Mouse (Mus musculus): Measurements from ENCODE around the gene Slc9a4. TPM values are rescaled to one million over a fixed set of nuclear protein-coding genes. Genes with fewer than 3 reads are reported as not detected.
"Not testable (repeated sequence)": the region's sequence is repeated elsewhere in the genome, so short reads cannot be mapped to it uniquely, and the experiment has no call there.

Slc9a4 gene
- polyA plus RNA-seq, 1 experiment: 0.07 TPM

- H3K4me3 ChIP-seq (ENCODE audit: insufficient read depth, poor library complexity, severe bottlenecking): no peak overlapping the region
- no peak for TF ChIP-seq MAX (IDR thresholded peaks at IDR 0.05)
- no peak for TF ChIP-seq USF1 (IDR thresholded peaks at IDR 0.05; ENCODE audit: low read depth)
- TF ChIP-seq FOSL1 (IDR thresholded peaks at IDR 0.05; ENCODE audit: insufficient read depth, low read length, poor library complexity, severe bottlenecking): no peak
- TF ChIP-seq CEBPB (IDR thresholded peaks at IDR 0.05; ENCODE audit: low read depth): no peak
- no peak for TF ChIP-seq MYOD1 (IDR thresholded peaks at IDR 0.05; ENCODE audit: control insufficient read depth, insufficient read length, low read depth)
- no peak for TF ChIP-seq MYOG (IDR thresholded peaks at IDR 0.05; ENCODE audit: control insufficient read depth, extremely low read depth, insufficient read length)
- TF ChIP-seq CTCF (IDR thresholded peaks at IDR 0.05; ENCODE audit: control insufficient read depth, insufficient read depth, insufficient read length): no peak
These were observed 85.8 kb downstream of the Slc9a4 start for GRCm38 (mm10) chr1:40665401-40666370.

DNA sequence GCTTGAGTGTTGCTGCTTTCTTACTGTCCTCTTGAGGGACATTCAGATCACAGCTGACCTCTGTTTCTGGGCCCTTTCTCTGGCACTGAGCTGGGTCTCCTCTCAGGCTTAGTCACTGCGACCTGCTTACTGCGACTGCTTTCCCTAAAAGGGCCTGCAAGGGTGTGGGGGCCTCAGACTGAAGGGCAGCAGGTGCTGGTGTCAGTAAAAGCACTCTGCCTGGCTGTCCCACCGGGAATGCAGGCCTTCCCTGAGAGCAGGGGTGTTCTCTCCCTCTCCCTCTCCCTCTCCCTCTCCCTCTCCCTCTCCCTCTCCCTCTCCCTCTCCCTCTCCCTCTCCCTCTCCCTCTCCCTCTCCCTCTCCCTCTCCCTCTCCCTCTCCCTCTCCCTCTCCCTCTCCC is 87.6 kb downstream of the Slc9a4 start:
- H3ac ChIP-seq (ENCODE audit: control insufficient read depth, insufficient read length, low read depth); H3K27me3 ChIP-seq (ENCODE audit: control insufficient read depth, insufficient read depth, insufficient read length); H3K4me3 ChIP-seq (ENCODE audit: insufficient read depth, poor library complexity, severe bottlenecking); H3K79me3 ChIP-seq (ENCODE audit: low read depth); H3K36me3 ChIP-seq (ENCODE audit: control insufficient read depth, insufficient read depth); H3K79me2 ChIP-seq (ENCODE audit: control insufficient read depth, insufficient read depth): not testable (repeated sequence)

More at GRCm38 (mm10) chr1:40665401-40666370, 85.8 kb downstream of the Slc9a4 start:
- no peak overlapping the region for H3ac ChIP-seq (ENCODE audit: control insufficient read depth, insufficient read length, low read depth)
- H3K79me2 ChIP-seq (ENCODE audit: control insufficient read depth, insufficient read depth): no peaks in the 10 kb centered on the region
- H3K36me3 ChIP-seq (ENCODE audit: control insufficient read depth, insufficient read depth): no peaks in the 10 kb centered on the region
- H3K27me3 ChIP-seq (ENCODE audit: control insufficient read depth, insufficient read depth, insufficient read length): no peaks in the 10 kb centered on the region
- no peaks in the 10 kb centered on the region for H3K79me3 ChIP-seq (ENCODE audit: low read depth)

GRCm38 (mm10) chr1:40670025-40670424 is 90.1 kb downstream of the Slc9a4 start:
- Histone ChIP-seq H3K4me3 (ENCODE audit: insufficient read depth, poor library complexity, severe bottlenecking) (no peak overlapping the region), H3K79me3 (ENCODE audit: low read depth) (no peaks in the 10 kb centered on the region), H3K27me3 (ENCODE audit: control insufficient read depth, insufficient read depth, insufficient read length) (no peaks in the 10 kb centered on the region), H3K79me2 (ENCODE audit: control insufficient read depth, insufficient read depth) (no peaks in the 10 kb centered on the region), H3ac (ENCODE audit: control insufficient read depth, insufficient read length, low read depth) (no peak overlapping the region), H3K36me3 (ENCODE audit: control insufficient read depth, insufficient read depth) (no peaks in the 10 kb centered on the region)
- no peak for TF ChIP-seq CTCF (IDR thresholded peaks at IDR 0.05; ENCODE audit: control insufficient read depth, insufficient read depth, insufficient read length)
- no peak for TF ChIP-seq MYOD1 (IDR thresholded peaks at IDR 0.05; ENCODE audit: control insufficient read depth, insufficient read length, low read depth)
- TF ChIP-seq FOSL1 (IDR thresholded peaks at IDR 0.05; ENCODE audit: insufficient read depth, low read length, poor library complexity, severe bottlenecking): no peak
- no peak for TF ChIP-seq MYOG (IDR thresholded peaks at IDR 0.05; ENCODE audit: control insufficient read depth, extremely low read depth, insufficient read length)
- TF ChIP-seq MAX (IDR thresholded peaks at IDR 0.05): no peak
- no peak for TF ChIP-seq CEBPB (IDR thresholded peaks at IDR 0.05; ENCODE audit: low read depth)
- TF ChIP-seq USF1 (IDR thresholded peaks at IDR 0.05; ENCODE audit: low read depth): no peak

GRCm38 (mm10) chr1:40671490-40671889 is 91.6 kb downstream of the Slc9a4 start:
- TF ChIP-seq MYOD1 (IDR thresholded peaks at IDR 0.05; ENCODE audit: control insufficient read depth, insufficient read length, low read depth) (no peak), MAX (IDR thresholded peaks at IDR 0.05) (no peak), CEBPB (IDR thresholded peaks at IDR 0.05; ENCODE audit: low read depth) (no peak), USF1 (IDR thresholded peaks at IDR 0.05; ENCODE audit: low read depth) (no peak), CTCF (IDR thresholded peaks at IDR 0.05; ENCODE audit: control insufficient read depth, insufficient read depth, insufficient read length) (no peak), MYOG (IDR thresholded peaks at IDR 0.05; ENCODE audit: control insufficient read depth, extremely low read depth, insufficient read length) (no peak), FOSL1 (IDR thresholded peaks at IDR 0.05; ENCODE audit: insufficient read depth, low read length, poor library complexity, severe bottlenecking) (no peak)
- no peaks in the 10 kb centered on the region for H3K79me3 ChIP-seq (ENCODE audit: low read depth)
- no peaks in the 10 kb centered on the region for H3K79me2 ChIP-seq (ENCODE audit: control insufficient read depth, insufficient read depth)
- no peaks in the 10 kb centered on the region for H3K27me3 ChIP-seq (ENCODE audit: control insufficient read depth, insufficient read depth, insufficient read length)
- H3K36me3 ChIP-seq (ENCODE audit: control insufficient read depth, insufficient read depth): no peaks in the 10 kb centered on the region
- H3K4me3 ChIP-seq (ENCODE audit: insufficient read depth, poor library complexity, severe bottlenecking): no peak overlapping the region
- no peak overlapping the region for H3ac ChIP-seq (ENCODE audit: control insufficient read depth, insufficient read length, low read depth)

DNA sequence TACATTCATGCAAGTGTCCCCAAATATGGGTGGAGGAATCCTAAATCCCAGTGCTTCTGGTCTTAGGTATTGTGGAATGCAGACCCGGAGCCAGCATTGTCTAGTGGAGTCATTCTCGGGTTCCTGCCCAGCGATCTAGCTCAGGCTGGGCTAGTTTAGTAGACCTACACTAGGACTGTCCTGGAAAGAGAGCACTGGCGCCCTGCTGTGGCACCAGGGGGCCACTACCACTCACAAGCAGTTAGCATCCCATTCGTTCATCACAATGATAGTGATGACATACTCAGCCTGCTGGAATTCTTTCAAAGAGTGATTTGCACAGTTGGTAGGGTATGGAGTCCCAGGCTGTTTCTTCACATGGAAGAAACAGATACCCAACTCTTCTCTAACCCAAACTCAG is 97.4 kb downstream of the Slc9a4 start:
- TF ChIP-seq CTCF (IDR thresholded peaks at IDR 0.05; ENCODE audit: control insufficient read depth, insufficient read depth, insufficient read length) (peak; percentile 41), MYOG (IDR thresholded peaks at IDR 0.05; ENCODE audit: control insufficient read depth, extremely low read depth, insufficient read length) (no peak), FOSL1 (IDR thresholded peaks at IDR 0.05; ENCODE audit: insufficient read depth, low read length, poor library complexity, severe bottlenecking) (no peak)
- Histone ChIP-seq H3K36me3 (ENCODE audit: control insufficient read depth, insufficient read depth) (no peaks in the 10 kb centered on the region), H3ac (ENCODE audit: control insufficient read depth, insufficient read length, low read depth) (no peak overlapping the region), H3K27me3 (ENCODE audit: control insufficient read depth, insufficient read depth, insufficient read length) (no peaks in the 10 kb centered on the region), H3K79me2 (ENCODE audit: control insufficient read depth, insufficient read depth) (no peaks in the 10 kb centered on the region), H3K79me3 (ENCODE audit: low read depth) (no peaks in the 10 kb centered on the region), H3K4me3 (ENCODE audit: insufficient read depth, poor library complexity, severe bottlenecking) (no peak overlapping the region)

Other genes starting within 250 kb of the Slc9a4 start
- 0.13 TPM for gene Il1rl1, start 150.5 kb upstream of the Slc9a4 start, polyA plus RNA-seq (2012; fragmentation: generic; extraction: Trizol)
- gene Il18r1, start 114.5 kb upstream of the Slc9a4 start, polyA plus RNA-seq (2012; fragmentation: generic; extraction: Trizol): not detected
- gene Il18rap, start 64.7 kb upstream of the Slc9a4 start, polyA plus RNA-seq (2012; fragmentation: generic; extraction: Trizol): 1.3 TPM
- gene Slc9a2, start 100.5 kb downstream of the Slc9a4 start, polyA plus RNA-seq (2012; fragmentation: generic; extraction: Trizol): 6.9 TPM
- gene Mfsd9, start 210.6 kb downstream of the Slc9a4 start, polyA plus RNA-seq (2012; fragmentation: generic; extraction: Trizol): 1.2 TPM
- gene Tmem182, start 225.5 kb downstream of the Slc9a4 start, polyA plus RNA-seq (2012; fragmentation: generic; extraction: Trizol): 0.35 TPM